Mouse (Mus musculus): ENCODE results near the gene Fgfr2.

GRCm38 (mm10) chr7:131427331-131427730 lies 1695.8 kb downstream of the Fgfr2 start:
- TF ChIP-seq CTCF (IDR thresholded peaks at IDR 0.05; ENCODE audit: borderline replicate concordance, extremely low read depth, insufficient read depth, insufficient read length) (no peak), POLR2A (IDR thresholded peaks at IDR 0.05; ENCODE audit: borderline replicate concordance, extremely low read depth, insufficient read depth, insufficient read length, poor library complexity, severe bottlenecking) (no peak)

All from brain, embryonic 14.5 days (tissue).